Mouse (Mus musculus): Measurements from ENCODE around the gene Mtmr11. TPM values are rescaled to one million over a fixed set of nuclear protein-coding genes. Genes with fewer than 3 reads are reported as not detected.
"Not testable (repeated sequence)": the region's sequence is repeated elsewhere in the genome, so short reads cannot be mapped to it uniquely, and the experiment has no call there.

Mtmr11 gene
- polyA plus RNA-seq, 1 experiment from 2014 or later: 12.5 TPM

DNA sequence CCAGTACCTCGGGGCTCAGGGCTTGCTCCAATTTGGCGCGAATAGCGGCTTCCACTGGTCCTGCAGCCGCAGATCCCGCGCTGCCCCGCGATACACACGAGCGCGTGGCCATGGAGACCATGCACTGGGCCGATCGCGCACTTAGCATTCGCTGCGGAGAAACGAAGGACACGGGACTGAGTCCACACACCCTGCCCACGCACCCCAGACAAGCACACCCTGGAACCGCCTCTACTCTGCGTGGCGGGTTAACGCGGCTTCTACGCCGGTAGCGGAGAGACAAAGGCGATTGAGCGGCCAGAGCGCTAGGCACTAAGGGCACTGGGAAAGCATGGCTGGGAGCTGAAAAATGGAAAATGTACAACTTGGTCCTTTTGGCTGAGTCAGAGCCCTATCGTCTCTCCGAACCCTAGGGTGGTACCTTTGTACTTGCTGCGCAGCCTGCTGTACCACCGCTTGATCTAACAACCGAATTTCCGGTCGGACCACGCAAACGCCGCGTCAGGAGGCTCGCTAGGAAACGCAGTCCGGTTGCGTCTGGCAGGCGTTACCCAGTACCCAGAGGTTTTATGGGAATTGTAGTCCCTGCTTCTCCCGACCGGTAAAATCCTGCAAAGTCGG, 35.4 kb downstream of the Mtmr11 start:
- Histone ChIP-seq H3K27ac (replicated peaks) (peak overlapping the region; percentile 97), H3K4me3 (peak overlapping the region; percentile 74), H3K36me3 (replicated peaks) (peaks cover 8% of the 10 kb centered on the region), H3K27me3 (replicated peaks; ENCODE audit: low read depth, poor library complexity, severe bottlenecking) (peaks cover 13% of the 10 kb centered on the region; the same call in 1 of the 2 replicates), H3K4me1 (peaks cover 34% of the 10 kb centered on the region), H3K9me3 (no peaks in the 10 kb centered on the region)
- WGBS: under 1% methylated on average over 50 of the region's 50 CpGs
- DNase-seq (ENCODE audit: low spot score): peak; percentile 91

DNA sequence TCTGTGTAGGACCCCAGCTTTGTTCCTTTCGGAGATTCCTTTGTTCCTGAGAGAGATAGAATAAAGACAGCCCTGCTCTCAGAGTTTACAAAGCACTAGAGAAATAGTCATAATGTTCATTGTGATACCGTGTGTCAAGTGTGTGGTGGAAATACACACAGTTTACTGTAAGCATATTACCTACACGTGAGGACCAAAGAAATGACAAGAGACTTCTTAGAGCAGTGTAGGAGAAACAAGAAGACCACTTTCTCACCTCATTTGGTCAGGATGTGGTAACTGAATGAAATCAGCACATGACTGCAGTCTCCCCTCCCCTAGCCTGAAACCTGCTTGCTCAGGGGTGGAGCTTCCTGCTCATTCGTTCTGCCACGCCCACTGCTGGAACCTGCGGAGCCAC, 36.4 kb downstream of the Mtmr11 start:
- Histone ChIP-seq H3K36me3 (replicated peaks) (peaks cover 8% of the 10 kb centered on the region), H3K4me1 (peaks cover 28% of the 10 kb centered on the region), H3K27ac (replicated peaks) (peak overlapping the region; percentile 97), H3K4me3 (peak overlapping the region; percentile 74), H3K27me3 (replicated peaks; ENCODE audit: low read depth, poor library complexity, severe bottlenecking) (peaks cover 13% of the 10 kb centered on the region; the same call in 1 of the 2 replicates), H3K9me3 (no peaks in the 10 kb centered on the region)
- peak; percentile 26 for DNase-seq (ENCODE audit: low spot score)
- WGBS: 6% methylated on average over 6 of the region's 6 CpGs

DNA sequence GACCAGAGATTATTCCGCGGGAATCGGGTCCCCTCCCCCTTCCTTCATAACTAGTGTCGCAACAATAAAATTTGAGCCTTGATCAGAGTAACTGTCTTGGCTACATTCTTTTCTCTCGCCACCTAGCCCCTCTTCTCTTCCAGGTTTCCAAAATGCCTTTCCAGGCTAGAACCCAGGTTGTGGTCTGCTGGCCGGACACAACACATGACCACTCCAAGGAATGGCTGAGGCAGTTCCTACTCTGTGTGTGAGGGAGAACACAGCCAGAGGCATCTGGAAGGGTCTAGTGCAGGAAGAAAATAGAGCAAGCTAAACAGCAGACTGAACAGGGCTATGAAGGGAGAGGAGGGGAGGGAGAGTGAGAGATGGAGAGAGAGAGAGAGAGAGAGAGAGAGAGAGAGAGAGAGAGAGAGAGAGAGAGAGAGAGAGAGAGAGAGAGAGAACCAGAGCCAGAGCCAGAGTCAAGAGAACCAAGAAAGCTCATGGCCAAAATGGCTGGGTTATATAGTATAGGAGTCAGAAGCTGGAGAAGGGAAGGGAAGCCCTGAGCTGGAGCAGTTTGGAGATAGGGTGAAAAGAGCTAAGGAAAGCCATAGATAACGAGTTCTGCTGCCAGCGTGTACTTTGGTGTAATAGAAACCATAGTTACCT, 36.9 kb downstream of the Mtmr11 start:
- H3K27ac ChIP-seq (replicated peaks); H3K9me3 ChIP-seq; H3K27me3 ChIP-seq (replicated peaks; ENCODE audit: low read depth, poor library complexity, severe bottlenecking); H3K36me3 ChIP-seq (replicated peaks); DNase-seq (ENCODE audit: low spot score): not testable (repeated sequence)
- 28% methylated on average over 8 of the region's 8 CpGs for WGBS
- peak overlapping the region; percentile 30; the same call in 1 of the 2 replicates for H3K4me3 ChIP-seq
- H3K4me1 ChIP-seq: peaks cover 23% of the 10 kb centered on the region

DNA sequence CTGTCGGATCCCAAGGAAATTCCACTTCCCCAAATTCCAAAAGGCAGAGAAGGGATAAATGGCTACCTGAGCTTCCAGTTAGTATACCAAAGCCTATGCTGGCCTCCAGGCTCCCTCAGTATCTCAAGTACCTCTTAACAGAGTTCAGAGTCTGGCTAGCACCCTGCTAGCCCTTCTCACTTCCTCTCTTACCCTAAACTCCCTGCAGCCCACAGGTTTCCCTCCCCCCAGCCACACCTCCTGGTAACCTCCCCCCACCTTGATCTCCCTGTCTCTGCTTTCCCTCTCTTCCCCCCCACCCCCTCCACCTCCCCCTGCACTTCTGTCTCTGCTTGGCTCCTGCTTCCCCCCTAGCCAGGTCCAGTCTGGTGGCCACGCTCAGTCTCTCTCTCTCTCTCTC, 37.9 kb downstream of the Mtmr11 start:
- peaks cover 21% of the 10 kb centered on the region for H3K4me1 ChIP-seq
- H3K36me3 ChIP-seq (replicated peaks): peaks cover 8% of the 10 kb centered on the region
- H3K27me3 ChIP-seq (replicated peaks; ENCODE audit: low read depth, poor library complexity, severe bottlenecking): 0 out of 2 replicates have a peak, but pooled peaks cover 7% of the 10 kb centered on the region
- no peak for DNase-seq (ENCODE audit: low spot score)
- H3K27ac ChIP-seq (replicated peaks): no peak overlapping the region
- H3K9me3 ChIP-seq: no peaks in the 10 kb centered on the region
- H3K4me3 ChIP-seq: no peak overlapping the region
- WGBS: 59% methylated on average over 2 of the region's 2 CpGs

DNA sequence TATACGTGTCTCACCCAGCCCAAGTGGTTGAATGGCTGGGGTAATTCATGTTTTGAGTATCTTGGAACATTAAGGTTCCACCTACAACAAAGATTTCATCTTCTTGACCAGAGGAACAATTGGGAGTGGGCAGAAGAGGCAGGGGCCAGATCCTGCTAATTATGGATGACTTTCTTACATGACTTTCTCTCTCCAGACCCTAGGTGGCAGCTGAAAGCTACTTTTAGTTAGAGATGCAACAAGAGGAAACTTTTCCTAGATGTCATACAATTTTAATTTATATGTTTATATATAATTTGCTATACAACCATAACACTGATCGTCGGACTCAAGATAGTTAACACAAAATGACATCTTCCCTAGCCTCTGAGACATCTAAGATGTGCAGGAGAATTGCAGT, 46.0 kb downstream of the Mtmr11 start:
- no peaks in the 10 kb centered on the region for H3K27me3 ChIP-seq (replicated peaks; ENCODE audit: low read depth, poor library complexity, severe bottlenecking)
- peaks cover 7% of the 10 kb centered on the region for H3K4me1 ChIP-seq
- 88% methylated on average over 3 of the region's 3 CpGs for WGBS
- no peaks in the 10 kb centered on the region for H3K9me3 ChIP-seq
- no peaks in the 10 kb centered on the region for H3K36me3 ChIP-seq (replicated peaks)
- no peak overlapping the region for H3K27ac ChIP-seq (replicated peaks)
- H3K4me3 ChIP-seq: no peak overlapping the region
- DNase-seq (ENCODE audit: low spot score): no peak

DNA sequence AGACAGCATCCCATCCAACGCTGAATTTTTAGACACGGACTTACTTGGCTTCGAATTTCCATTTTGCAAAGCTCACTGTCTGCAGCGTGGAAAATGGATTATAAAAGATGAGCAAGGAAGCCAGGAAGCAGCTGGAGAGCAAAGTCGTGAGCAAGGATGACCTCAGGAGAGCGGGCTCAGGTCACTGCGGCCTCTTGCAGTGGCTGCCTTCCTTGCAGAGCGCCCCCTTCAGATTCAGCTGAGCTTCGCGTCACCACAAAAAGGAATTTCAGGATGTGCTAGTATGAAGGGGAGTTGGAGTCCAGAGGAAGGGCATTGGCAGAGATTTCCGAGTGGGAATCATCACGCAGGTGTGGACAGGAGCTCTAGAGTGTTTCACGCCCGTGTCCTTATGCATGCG, 47.4 kb downstream of the Mtmr11 start:
- peak; percentile 45 for DNase-seq (ENCODE audit: low spot score)
- no peaks in the 10 kb centered on the region; the same call in 1 of the 2 replicates for H3K27me3 ChIP-seq (replicated peaks; ENCODE audit: low read depth, poor library complexity, severe bottlenecking)
- H3K9me3 ChIP-seq: no peaks in the 10 kb centered on the region
- WGBS: 20% methylated on average over 15 of the region's 15 CpGs
- H3K36me3 ChIP-seq (replicated peaks): no peaks in the 10 kb centered on the region
- H3K27ac ChIP-seq (replicated peaks): no peak overlapping the region
- no peak overlapping the region for H3K4me3 ChIP-seq
- H3K4me1 ChIP-seq: peaks cover 7% of the 10 kb centered on the region

DNA sequence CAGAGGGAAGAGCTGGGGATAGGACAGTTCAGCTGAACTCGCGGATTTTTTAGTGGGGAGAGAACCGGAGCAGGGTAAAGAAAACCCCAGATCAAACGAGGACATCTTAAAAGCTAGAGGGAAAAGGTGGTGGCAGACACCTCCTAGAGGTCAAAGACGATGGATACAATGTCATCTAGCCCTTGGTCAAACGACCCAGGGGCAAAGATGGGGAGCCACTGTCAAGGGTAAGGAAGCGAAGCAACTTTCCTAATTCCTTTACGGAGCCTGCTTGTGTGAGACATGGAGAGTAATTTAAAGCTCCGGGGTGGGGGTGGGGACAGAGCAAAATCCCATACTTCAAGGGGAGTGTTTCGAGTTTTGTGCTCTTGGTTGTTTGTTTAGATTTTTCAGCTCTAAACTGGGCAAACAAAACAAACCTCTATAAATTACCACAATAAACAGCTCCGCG, 57.4 kb downstream of the Mtmr11 start:
- Histone ChIP-seq H3K36me3 (replicated peaks) (no peaks in the 10 kb centered on the region), H3K9me3 (no peaks in the 10 kb centered on the region), H3K27ac (replicated peaks) (peak overlapping the region; percentile 97), H3K4me3 (peak overlapping the region; percentile 70), H3K4me1 (peaks cover 43% of the 10 kb centered on the region), H3K27me3 (replicated peaks; ENCODE audit: low read depth, poor library complexity, severe bottlenecking) (peaks cover 6% of the 10 kb centered on the region)
- under 1% methylated on average over 12 of the region's 12 CpGs for WGBS
- peak; percentile 59 for DNase-seq (ENCODE audit: low spot score)

DNA sequence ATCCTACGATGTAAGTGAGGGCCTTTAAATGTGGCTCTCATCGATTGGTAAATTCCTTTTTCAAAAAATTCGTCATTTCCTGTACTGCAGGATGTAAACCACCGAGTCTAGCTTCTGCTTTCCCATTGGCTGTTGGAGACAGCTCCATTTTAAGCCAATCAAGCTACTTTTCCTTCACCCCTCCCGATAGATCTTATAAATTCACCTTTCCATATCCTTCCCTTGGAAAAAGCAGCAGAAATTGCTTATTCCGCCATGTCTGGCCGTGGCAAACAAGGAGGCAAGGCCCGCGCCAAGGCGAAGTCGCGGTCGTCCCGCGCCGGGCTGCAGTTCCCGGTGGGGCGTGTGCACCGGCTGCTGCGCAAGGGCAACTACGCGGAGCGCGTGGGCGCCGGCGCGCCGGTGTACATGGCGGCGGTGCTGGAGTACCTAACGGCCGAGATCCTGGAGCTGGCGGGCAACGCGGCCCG, 57.9 kb downstream of the Mtmr11 start, which contains the start of the genes Bola1 and Hist2h2ab:
TSS of gene Bola1 (minus strand) at position 49 of the 470 bp plus-strand sequence.
TSS of gene Hist2h2ab (plus strand) at position 205 of the 470 bp plus-strand sequence.
- Histone ChIP-seq H3K27ac (replicated peaks) (peak within 1 kb of the TSS; percentile 97), H3K4me1 (peaks cover 43% of the 10 kb centered on the region), H3K4me3 (peak within 1 kb of the TSS; percentile 70), H3K27me3 (replicated peaks; ENCODE audit: low read depth, poor library complexity, severe bottlenecking) (peaks cover 6% of the 10 kb centered on the region), H3K9me3 (no peaks in the 10 kb centered on the region), H3K36me3 (replicated peaks) (no peaks in the 10 kb centered on the region)
- WGBS: under 1% methylated on average over 37 of the region's 37 CpGs
- DNase-seq (ENCODE audit: low spot score): peak; percentile 80

DNA sequence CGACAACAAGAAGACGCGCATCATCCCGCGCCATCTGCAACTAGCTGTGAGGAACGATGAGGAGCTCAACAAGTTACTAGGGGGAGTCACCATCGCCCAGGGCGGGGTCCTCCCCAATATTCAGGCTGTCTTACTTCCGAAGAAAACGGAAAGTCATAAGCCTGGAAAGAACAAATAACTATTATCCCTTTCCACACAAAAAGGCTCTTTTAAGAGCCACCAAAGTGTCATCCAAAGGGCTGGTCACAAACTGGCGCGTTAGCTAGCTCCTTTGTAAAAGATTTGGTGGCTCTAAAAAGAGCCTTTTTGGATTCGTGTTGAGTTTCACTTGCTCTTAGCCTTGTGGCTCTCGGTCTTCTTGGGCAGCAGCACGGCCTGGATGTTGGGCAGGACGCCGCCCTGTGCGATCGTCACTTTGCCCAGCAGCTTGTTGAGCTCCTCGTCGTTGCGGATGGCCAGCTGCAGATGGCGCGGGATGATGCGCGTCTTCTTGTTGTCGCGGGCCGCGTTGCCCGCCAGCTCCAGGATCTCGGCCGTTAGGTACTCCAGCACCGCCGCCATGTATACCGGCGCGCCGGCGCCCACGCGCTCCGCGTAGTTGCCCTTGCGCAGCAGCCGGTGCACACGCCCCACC, 58.4 kb downstream of the Mtmr11 start:
- Histone ChIP-seq H3K4me3 (peak overlapping the region; percentile 70), H3K4me1 (peaks cover 46% of the 10 kb centered on the region), H3K27ac (replicated peaks) (peak overlapping the region; percentile 97)
- peak; percentile 64 for DNase-seq (ENCODE audit: low spot score)
- under 1% methylated on average over 40 of the region's 47 CpGs for WGBS
- H3K9me3 ChIP-seq; H3K36me3 ChIP-seq (replicated peaks); H3K27me3 ChIP-seq (replicated peaks; ENCODE audit: low read depth, poor library complexity, severe bottlenecking): not testable (repeated sequence)

DNA sequence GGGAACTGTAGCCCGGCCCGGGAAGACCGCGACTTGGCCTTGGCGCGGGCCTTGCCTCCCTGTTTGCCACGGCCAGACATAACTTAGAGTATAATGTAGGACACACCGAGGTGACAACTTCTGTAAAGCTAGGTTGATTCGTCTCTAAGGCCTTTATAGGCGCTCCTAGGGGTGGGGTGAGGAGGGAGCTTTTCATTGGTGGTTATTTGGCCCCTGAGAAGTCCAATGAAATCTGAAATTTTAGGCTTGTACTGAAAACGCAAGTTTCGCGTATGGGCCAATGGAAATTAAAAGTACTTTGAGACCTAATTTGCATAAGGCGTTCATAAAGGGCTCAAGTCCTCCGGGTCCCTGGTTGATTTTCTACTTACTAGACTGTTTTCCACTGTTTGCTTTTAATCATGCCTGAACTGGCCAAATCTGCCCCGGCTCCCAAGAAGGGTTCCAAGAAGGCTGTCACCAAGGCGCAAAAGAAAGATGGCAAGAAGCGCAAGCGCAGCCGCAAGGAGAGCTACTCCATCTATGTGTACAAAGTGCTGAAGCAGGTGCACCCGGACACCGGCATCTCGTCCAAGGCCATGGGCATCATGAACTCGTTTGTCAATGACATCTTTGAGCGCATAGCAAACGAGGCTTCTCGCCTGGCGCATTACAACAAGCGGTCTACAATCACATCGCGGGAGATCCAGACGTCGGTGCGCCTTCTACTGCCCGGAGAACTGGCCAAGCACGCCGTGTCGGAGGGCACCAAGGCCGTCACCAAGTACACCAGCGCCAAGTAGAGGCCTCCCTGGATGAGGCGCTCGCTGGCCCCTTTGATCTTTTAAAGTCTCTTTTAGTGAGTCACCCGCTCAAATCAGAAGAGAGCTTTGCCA, 59.2 kb downstream of the Mtmr11 start, which contains the start of the genes Hist2h2ac and Hist2h2be:
TSS of gene Hist2h2ac (minus strand) at position 116 of the 875 bp plus-strand sequence.
TSS of gene Hist2h2be (plus strand) at position 355 of the 875 bp plus-strand sequence.
- no peaks in the 10 kb centered on the region; the same call in 1 of the 2 replicates for H3K27me3 ChIP-seq (replicated peaks; ENCODE audit: low read depth, poor library complexity, severe bottlenecking)
- WGBS: under 1% methylated on average over 43 of the region's 43 CpGs
- H3K4me1 ChIP-seq: peaks cover 47% of the 10 kb centered on the region
- no peaks in the 10 kb centered on the region for H3K36me3 ChIP-seq (replicated peaks)
- peak within 1 kb of the TSS; percentile 97 for H3K27ac ChIP-seq (replicated peaks)
- no peaks in the 10 kb centered on the region for H3K9me3 ChIP-seq
- DNase-seq (ENCODE audit: low spot score): peak; percentile 87
- peak within 1 kb of the TSS; percentile 70 for H3K4me3 ChIP-seq
